Mouse (Mus musculus): ENCODE measurements at regions not wholly inside any gene's neighbourhood (a gene's known extent, or its start where the extent isn't known, plus 50 kb on each side); places are given as distances from the start of the nearest gene placed in this dataset.

- H3K4me1 ChIP-seq (ENCODE audit: control insufficient read depth, insufficient read depth, low read length): no peaks in the 10 kb centered on the region
- DNase-seq (ENCODE audit: low spot score) (no peak), ATAC-seq (ENCODE audit: low FRiP score, low read depth) (no peak)
- H3K36me3 ChIP-seq (ENCODE audit: control insufficient read depth, insufficient read depth, low read length): no peaks in the 10 kb centered on the region
- no peaks in the 10 kb centered on the region for H3K27me3 ChIP-seq (ENCODE audit: control insufficient read depth, insufficient read depth, low read length)
- H3K4me2 ChIP-seq (replicated peaks; ENCODE audit: low read depth, low read length, severe bottlenecking): no peak overlapping the region
- H3K9me3 ChIP-seq (ENCODE audit: control insufficient read depth, low read length): no peaks in the 10 kb centered on the region
- no peak overlapping the region for H3K4me3 ChIP-seq (replicated peaks; ENCODE audit: low read length)
- H3K9ac ChIP-seq (ENCODE audit: low read depth, low read length, severe bottlenecking): no peak overlapping the region
- TF ChIP-seq POLR2A (IDR thresholded peaks at IDR 0.05; ENCODE audit: borderline replicate concordance, extremely low read depth, insufficient read depth, insufficient read length): no peak
- H3K27ac ChIP-seq (replicated peaks; ENCODE audit: low read depth, low read length): no peak overlapping the region
- WGBS: 80% methylated on average over 9 of the region's 9 CpGs
Observed at GRCm38 (mm10) chr8:54451323-54452021, 77.9 kb upstream of the Asb5 start.

DNA sequence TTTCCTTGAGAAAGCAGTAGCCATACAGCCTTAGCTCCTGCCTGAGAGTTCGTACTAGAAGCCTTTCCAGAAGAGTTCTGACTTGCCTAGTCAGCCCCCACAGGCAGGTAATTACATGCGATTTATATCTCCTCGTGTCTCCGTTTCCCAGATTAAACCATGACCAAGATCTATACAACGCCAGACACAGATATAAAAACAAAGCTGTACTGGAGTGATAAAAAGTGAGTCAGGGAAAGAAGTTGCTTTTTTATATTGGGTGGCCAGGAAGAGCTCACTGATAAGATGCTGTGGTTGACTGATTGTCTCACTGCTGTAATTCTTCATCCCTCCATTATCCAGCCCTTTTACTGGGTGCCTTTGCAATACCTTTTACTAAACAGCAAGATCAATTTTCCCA is 64.4 kb upstream of the Asb5 start:
- ATAC-seq (ENCODE audit: low FRiP score, low read depth): no peak
- 48% methylated on average over 5 of the region's 5 CpGs for WGBS
- H3K9ac ChIP-seq (ENCODE audit: low read depth, low read length, severe bottlenecking): no peak overlapping the region
- H3K36me3 ChIP-seq (ENCODE audit: control insufficient read depth, insufficient read depth, low read length): no peaks in the 10 kb centered on the region
- no peak overlapping the region for H3K4me3 ChIP-seq (replicated peaks; ENCODE audit: low read length)
- no peak for TF ChIP-seq POLR2A (IDR thresholded peaks at IDR 0.05; ENCODE audit: borderline replicate concordance, extremely low read depth, insufficient read depth, insufficient read length)
- H3K27ac ChIP-seq (replicated peaks; ENCODE audit: low read depth, low read length): no peak overlapping the region
- no peaks in the 10 kb centered on the region for H3K27me3 ChIP-seq (ENCODE audit: control insufficient read depth, insufficient read depth, low read length)
- H3K4me1 ChIP-seq (ENCODE audit: control insufficient read depth, insufficient read depth, low read length): no peaks in the 10 kb centered on the region
- no peak overlapping the region for H3K4me2 ChIP-seq (replicated peaks; ENCODE audit: low read depth, low read length, severe bottlenecking)
- no peak for DNase-seq (ENCODE audit: low spot score)
- no peaks in the 10 kb centered on the region for H3K9me3 ChIP-seq (ENCODE audit: control insufficient read depth, low read length)

DNA sequence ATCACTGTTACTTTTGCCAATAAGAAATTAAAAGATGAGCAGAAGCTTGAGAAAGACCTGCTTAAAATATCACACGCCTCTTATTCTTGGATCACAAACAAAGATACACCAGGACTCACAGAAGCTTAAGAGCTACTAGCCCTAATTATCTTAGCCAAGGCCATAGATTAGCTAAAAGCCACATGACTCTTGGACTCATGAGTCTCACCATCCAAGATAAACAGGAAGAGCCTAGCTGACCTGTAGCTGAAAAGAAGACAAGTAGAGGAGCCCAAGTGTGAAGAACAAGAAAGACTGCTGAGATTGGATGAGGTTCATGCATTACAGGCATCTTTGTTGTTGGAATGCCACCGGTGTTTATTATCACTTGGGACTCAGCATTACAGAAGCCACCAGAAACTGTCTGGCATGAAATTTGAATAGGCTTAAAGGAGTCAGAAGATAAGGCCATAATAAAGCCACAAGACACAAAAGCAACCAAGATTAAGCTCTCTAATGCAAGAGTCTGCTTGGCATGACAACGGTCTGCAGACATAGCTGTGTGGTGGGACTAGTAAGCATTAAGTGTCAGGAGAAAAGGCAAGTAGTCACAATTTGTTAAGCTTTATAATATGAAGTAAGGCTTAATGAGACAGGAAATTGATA is 63.8 kb upstream of the Asb5 start:
- TF ChIP-seq POLR2A (IDR thresholded peaks at IDR 0.05; ENCODE audit: borderline replicate concordance, extremely low read depth, insufficient read depth, insufficient read length): no peak
- 85% methylated on average over 3 of the region's 3 CpGs for WGBS

More for the DNA sequence above, 63.8 kb upstream of the Asb5 start:
- no peak overlapping the region for H3K27ac ChIP-seq (replicated peaks; ENCODE audit: low read depth, low read length)
- no peak overlapping the region for H3K4me2 ChIP-seq (replicated peaks; ENCODE audit: low read depth, low read length, severe bottlenecking)
- no peaks in the 10 kb centered on the region for H3K27me3 ChIP-seq (ENCODE audit: control insufficient read depth, insufficient read depth, low read length)
- H3K9me3 ChIP-seq (ENCODE audit: control insufficient read depth, low read length): no peaks in the 10 kb centered on the region
- H3K9ac ChIP-seq (ENCODE audit: low read depth, low read length, severe bottlenecking): no peak overlapping the region
- no peak for ATAC-seq (ENCODE audit: low FRiP score, low read depth)
- no peaks in the 10 kb centered on the region for H3K36me3 ChIP-seq (ENCODE audit: control insufficient read depth, insufficient read depth, low read length)
- H3K4me3 ChIP-seq (replicated peaks; ENCODE audit: low read length): no peak overlapping the region
- DNase-seq (ENCODE audit: low spot score): no peak
- H3K4me1 ChIP-seq (ENCODE audit: control insufficient read depth, insufficient read depth, low read length): no peaks in the 10 kb centered on the region

Data from limb, embryonic 14.5 days (tissue).